ENCODE assay signal across 12 mouse cellular contexts in the genomic region with DNA sequence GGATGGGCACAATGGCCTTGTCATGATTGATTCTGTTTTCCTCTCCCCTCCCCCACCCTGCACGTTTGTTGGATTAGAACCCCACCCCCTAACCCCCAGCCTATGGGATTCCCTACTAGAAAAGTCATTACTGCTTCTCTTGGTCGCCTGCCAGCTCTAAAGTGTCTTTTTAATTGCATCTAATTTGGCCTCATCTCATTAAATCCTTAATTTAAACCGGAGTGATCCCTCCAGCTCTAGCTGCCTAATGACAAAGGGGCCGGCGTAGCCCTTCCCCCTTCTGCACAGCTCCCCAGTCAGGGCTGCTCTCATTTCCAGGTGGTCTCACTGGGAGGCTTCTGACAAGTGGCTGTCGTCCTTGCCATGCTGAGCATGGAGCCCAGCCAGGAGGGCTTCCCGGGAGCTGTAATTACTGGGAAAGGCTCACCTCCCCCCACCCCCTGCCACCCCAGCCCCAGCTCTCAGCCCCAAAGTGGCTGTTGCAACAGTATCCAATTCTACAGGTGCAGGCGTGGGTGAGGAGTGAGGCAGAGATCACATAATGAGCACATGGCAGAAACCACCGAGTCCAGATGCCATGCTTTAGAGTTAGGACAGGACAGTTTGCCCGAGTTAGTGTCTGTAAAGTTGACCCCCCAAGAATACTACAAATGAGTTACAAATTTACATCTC.
DNase-seq lines count a peak whose midpoint lies in the region; ATAC-seq lines count a peak whose summit lies in the region.
"Had no signal": no experiment of that assay in that cellular context is flagged by ENCODE, and none has a peak within 500 bp of the region (broad histone marks: within the 10 kb centered on the region; RNA-seq: fewer than 3 reads in every experiment).

No protein-coding gene starts in this region.

- no peak for ATAC-seq in frontal cortex, adult (ENCODE audit: low TSS enrichment)
- ATAC-seq in forebrain, embryonic 11.5 days (replicated peaks; ENCODE audit: low FRiP score), result peak; percentile 96
- peak; percentile 93 for ATAC-seq in hindbrain, embryonic 16.5 days
- peak; percentile 96 for ATAC-seq in neural tube, embryonic 14.5 days (ENCODE audit: low read depth)

- peak; percentile 24 to 25 for DNase-seq in frontal cortex, postnatal 10 days (ENCODE audit: low spot score in 2 of 2)
- peak; percentile 85 for DNase-seq in forebrain, embryonic 11.5 days (ENCODE audit: low spot score)
- no peak for DNase-seq in left cerebral cortex, postnatal 25 days (ENCODE audit: low spot score in 2 of 2)
- no peak for DNase-seq in kidney, postnatal 14 days
- no peak for DNase-seq in heart, postnatal 10 days
- DNase-seq: gastrocnemius, postnatal 14 days; kidney, adult 2 months had no signal

- H3K9ac ChIP-seq in forebrain, embryonic 11.5 days (ENCODE audit: low read length), result no peak overlapping the region
- H3K9ac ChIP-seq in hindbrain, embryonic 16.5 days (ENCODE audit: low read depth, low read length), result no peak overlapping the region
- H3K9ac ChIP-seq in neural tube, embryonic 14.5 days (replicated peaks; ENCODE audit: low read depth, low read length), result no peak overlapping the region
- H3K9ac ChIP-seq: liver, embryonic 15.5 days had no signal

- H3K27ac ChIP-seq in forebrain, embryonic 11.5 days (ENCODE audit: low read depth, low read length), result no peak overlapping the region
- no peak overlapping the region for H3K27ac ChIP-seq in hindbrain, embryonic 16.5 days (ENCODE audit: low read depth, low read length)
- no peak overlapping the region for H3K27ac ChIP-seq in neural tube, embryonic 14.5 days (ENCODE audit: low read depth, low read length)
- H3K27ac ChIP-seq: liver, embryonic 15.5 days had no signal

- 5% methylated on average over 10 of the region's 10 CpGs for WGBS in forebrain, embryonic 11.5 days
- WGBS in hindbrain, embryonic 16.5 days, result 8% methylated on average over 10 of the region's 10 CpGs
- WGBS in neural tube, embryonic 14.5 days, result 8% methylated on average over 10 of the region's 10 CpGs

- no peaks in the 10 kb centered on the region for H3K9me3 ChIP-seq in forebrain, embryonic 11.5 days (ENCODE audit: control insufficient read depth, low read length)
- H3K9me3 ChIP-seq in hindbrain, embryonic 16.5 days (ENCODE audit: control insufficient read depth, low read length), result no peaks in the 10 kb centered on the region
- H3K9me3 ChIP-seq in neural tube, embryonic 14.5 days (ENCODE audit: control insufficient read depth, low read length), result no peaks in the 10 kb centered on the region
- H3K9me3 ChIP-seq: liver, embryonic 15.5 days had no signal

- no peak overlapping the region for H3K4me2 ChIP-seq in forebrain, embryonic 11.5 days (ENCODE audit: low read depth, low read length, severe bottlenecking)
- H3K4me2 ChIP-seq in hindbrain, embryonic 16.5 days (ENCODE audit: low read length), result no peak overlapping the region
- H3K4me2 ChIP-seq in neural tube, embryonic 14.5 days (ENCODE audit: low read depth, low read length), result no peak overlapping the region
- H3K4me2 ChIP-seq: liver, embryonic 15.5 days had no signal

- no peak overlapping the region for H3K4me3 ChIP-seq in forebrain, embryonic 11.5 days (ENCODE audit: low read depth, low read length)
- H3K4me3 ChIP-seq in hindbrain, embryonic 16.5 days (ENCODE audit: low read length), result no peak overlapping the region
- no peak overlapping the region for H3K4me3 ChIP-seq in neural tube, embryonic 14.5 days (ENCODE audit: low read depth, low read length)
- H3K4me3 ChIP-seq: erythroblast, embryonic 14.5 days; liver, embryonic 15.5 days had no signal

- H3K27me3 ChIP-seq in forebrain, embryonic 11.5 days (ENCODE audit: control insufficient read depth, insufficient read depth, low read length), result peaks cover 9% of the 10 kb centered on the region; the same call in 1 of the 2 replicates
- no peaks in the 10 kb centered on the region; the same call in 1 of the 2 replicates for H3K27me3 ChIP-seq in hindbrain, embryonic 16.5 days (replicated peaks; ENCODE audit: control insufficient read depth, insufficient read depth, low read length)
- H3K27me3 ChIP-seq in neural tube, embryonic 14.5 days (ENCODE audit: control insufficient read depth, insufficient read depth, low read length), result no peaks in the 10 kb centered on the region
- H3K27me3 ChIP-seq: liver, embryonic 15.5 days had no signal

- H3K4me1 ChIP-seq in forebrain, embryonic 11.5 days (replicated peaks; ENCODE audit: control insufficient read depth, insufficient read depth, low read length), result peaks cover 5% of the 10 kb centered on the region; the same call in 1 of the 2 replicates
- peaks cover 7% of the 10 kb centered on the region for H3K4me1 ChIP-seq in hindbrain, embryonic 16.5 days (ENCODE audit: control insufficient read depth, insufficient read depth, low read depth, low read length)
- peaks cover 15% of the 10 kb centered on the region; the same call in 1 of the 2 replicates for H3K4me1 ChIP-seq in neural tube, embryonic 14.5 days (ENCODE audit: control insufficient read depth, insufficient read depth, low read length)
- H3K4me1 ChIP-seq: liver, embryonic 15.5 days had no signal

- no peaks in the 10 kb centered on the region for H3K36me3 ChIP-seq in forebrain, embryonic 11.5 days (ENCODE audit: control insufficient read depth, insufficient read depth, low read length)
- H3K36me3 ChIP-seq in hindbrain, embryonic 16.5 days (ENCODE audit: control insufficient read depth, insufficient read depth, low read length), result no peaks in the 10 kb centered on the region
- no peaks in the 10 kb centered on the region for H3K36me3 ChIP-seq in neural tube, embryonic 14.5 days (ENCODE audit: control insufficient read depth, insufficient read depth, low read length)
- H3K36me3 ChIP-seq: liver, embryonic 15.5 days had no signal

- intact Hi-C loops in left cerebral cortex, postnatal 25 days (cut with DNase I), result no loop called here
- intact Hi-C loops in heart, postnatal 10 days (cut with DNase I), result no loop called here

Comparison
In these comparisons a context has a peak if more than half of its experiments do, and no peak if none do; other contexts are left out.
1. DNase-seq: peak in frontal cortex, postnatal 10 days (2 of 2) and forebrain, embryonic 11.5 days (single experiment); none in left cerebral cortex, postnatal 25 days (0 of 2), kidney, postnatal 14 days (single experiment) and heart, postnatal 10 days (0 of 2).